Mouse (Mus musculus) cerebellum, adult 2 months (tissue): ENCODE measurements around the gene Babam2.

ENCODE experiments used
- CTCF ChIP-seq: fragments of 200-500 bp; IDR thresholded peaks from 2 replicates; pipeline ENCODE4 v1.5.1; 2011; ENCODE audit warnings: low read depth, mild to moderate bottlenecking, control low read depth, low read length, moderate library complexity, borderline replicate concordance; ENCODE audit not compliant: insufficient read depth
- POLR2A ChIP-seq: fragments of 200-500 bp; IDR thresholded peaks from 2 replicates; pipeline ENCODE4 v1.6.1; 2011; ENCODE audit warnings: low read length, control low read depth, borderline replicate concordance; ENCODE audit not compliant: insufficient read depth

GRCm38 (mm10) chr5:32069566-32070169, 372.2 kb downstream of the Babam2 start:
- TF ChIP-seq POLR2A = no peak
- TF ChIP-seq CTCF = no peak
